Mouse (Mus musculus) intestine, postnatal 0 days (tissue): ENCODE results near the gene Rbm8a. TPM values are rescaled to one million over a fixed set of nuclear protein-coding genes. Genes with fewer than 3 reads are reported as not detected.
"Not testable (repeated sequence)": the region's sequence is repeated elsewhere in the genome, so short reads cannot be mapped to it uniquely, and the experiment has no call there.

ENCODE experiments used
- ATAC-seq: fragments of 200-750 bp; cut with Nextera tagmentation; 2 replicates; pipeline ENCODE4 v1.8.0; 2017; ENCODE audit warnings: mild to moderate bottlenecking, moderate TSS enrichment, moderate library complexity
- H3K27ac ChIP-seq: fragments of 300-500 bp; sonication (generic); 2 replicates; pipeline ENCODE4 v1.5.1; 2014; ENCODE audit warnings: mild to moderate bottlenecking, low read depth, low read length, moderate library complexity
- H3K27me3 ChIP-seq: fragments of 300-500 bp; sonication (generic); replicated peaks from 2 replicates; pipeline ENCODE4 v1.6.1; 2014; ENCODE audit warnings: low read length, mixed read lengths; ENCODE audit not compliant: control insufficient read depth, insufficient read depth
- H3K36me3 ChIP-seq: fragments of 300-500 bp; sonication (generic); 2 replicates; pipeline ENCODE4 v1.6.1; 2014; ENCODE audit warnings: mild to moderate bottlenecking, moderate library complexity; ENCODE audit not compliant: control insufficient read depth, insufficient read depth
- H3K4me1 ChIP-seq: fragments of 300-500 bp; sonication (generic); replicated peaks from 2 replicates; pipeline ENCODE4 v1.6.1; 2014; ENCODE audit warnings: antibody characterized with exemption, low read length, mixed read lengths; ENCODE audit not compliant: control insufficient read depth, insufficient read depth
- H3K4me2 ChIP-seq: fragments of 300-500 bp; sonication (generic); replicated peaks from 2 replicates; pipeline ENCODE4 v1.6.1; 2014; ENCODE audit warnings: low read depth, mild to moderate bottlenecking, moderate library complexity
- H3K4me3 ChIP-seq: fragments of 300-500 bp; sonication (generic); 2 replicates; pipeline ENCODE4 v1.5.1; 2014; ENCODE audit warnings: low read depth, low read length
- H3K9ac ChIP-seq: fragments of 300-500 bp; sonication (generic); 2 replicates; pipeline ENCODE4 v1.6.1; 2014; ENCODE audit warnings: mild to moderate bottlenecking, low read depth, low read length
- H3K9me3 ChIP-seq: fragments of 300-500 bp; sonication (generic); 2 replicates; pipeline ENCODE4 v1.6.1; 2016; ENCODE audit warnings: mixed run types; ENCODE audit not compliant: control insufficient read depth
- CTCF ChIP-seq: sonication (generic); IDR thresholded peaks from 2 replicates; pipeline ENCODE4 v1.5.1; 2016; ENCODE audit warnings: low read depth, mild to moderate bottlenecking, control low read depth, antibody characterized with exemption, moderate library complexity
- WGBS: fragments of 180-500 bp; shearing (Covaris S2); extraction: QIAGEN DNeasy Blood & Tissue Kit; methylation state at CpG from one replicate; pipeline ENCODE4 v1.1.7; 2014; 5-methylcytosine and 5-hydroxymethylcytosine counted together
- polyA plus RNA-seq: library from polyadenylated mRNA; unstranded; fragments of >200 nt; fragmentation: Nextera tagmentation; extraction: Ambion mirVana; gene quantifications from 2 replicates; pipeline ENCODE4 v1.2.1, GENCODE M21; 2015

The Rbm8a gene
- polyA plus RNA-seq, 1 experiment from 2014 or later, result 73.8 TPM

GRCm38 (mm10) chr3:96601941-96602703 is 27.6 kb upstream of the Rbm8a start:
- 42% methylated on average over 10 of the region's 10 CpGs for WGBS
- H3K9me3 ChIP-seq, result no peaks in the 10 kb centered on the region
- no peaks in the 10 kb centered on the region for H3K4me1 ChIP-seq
- H3K36me3 ChIP-seq, result no peaks in the 10 kb centered on the region
- TF ChIP-seq CTCF, result no peak
- no peak for ATAC-seq
- H3K27ac ChIP-seq, result 0 out of 2 replicates have a peak overlapping the region, but pooled peaks have one; percentile 36
- H3K4me2 ChIP-seq, result peak overlapping the region; percentile 71
- no peak overlapping the region for H3K9ac ChIP-seq
- peak overlapping the region; percentile 58 for H3K4me3 ChIP-seq
- peaks cover 31% of the 10 kb centered on the region for H3K27me3 ChIP-seq

- H3K4me2 ChIP-seq, result peak overlapping the region; percentile 71
- peak overlapping the region; percentile 11 for H3K4me3 ChIP-seq
- no peak for TF ChIP-seq CTCF
- no peak overlapping the region for H3K9ac ChIP-seq
- H3K4me1 ChIP-seq, result no peaks in the 10 kb centered on the region
- ATAC-seq, result no peak
- H3K27me3 ChIP-seq, result peaks cover 25% of the 10 kb centered on the region; the same call in 1 of the 2 replicates
- H3K27ac ChIP-seq, result 0 out of 2 replicates have a peak overlapping the region, but pooled peaks have one; percentile 0
- WGBS, result 24% methylated on average over 5 of the region's 5 CpGs
- H3K36me3 ChIP-seq, result no peaks in the 10 kb centered on the region
- no peaks in the 10 kb centered on the region for H3K9me3 ChIP-seq
Observed at GRCm38 (mm10) chr3:96602704-96603084, 27.0 kb upstream of the Rbm8a start.

- TF ChIP-seq CTCF, result no peak
- Histone ChIP-seq H3K36me3 (no peaks in the 10 kb centered on the region), H3K4me1 (no peaks in the 10 kb centered on the region), H3K9ac (no peak overlapping the region), H3K27me3 (peaks cover 23% of the 10 kb centered on the region; the same call in 1 of the 2 replicates), H3K27ac (no peak overlapping the region), H3K4me2 (peak overlapping the region; percentile 71), H3K9me3 (no peaks in the 10 kb centered on the region), H3K4me3 (no peak overlapping the region)
- ATAC-seq, result no peak
- 57% methylated on average over 5 of the region's 5 CpGs for WGBS
Observed at GRCm38 (mm10) chr3:96603311-96603710, 26.4 kb upstream of the Rbm8a start.

GRCm38 (mm10) chr3:96606007-96606406 is 23.7 kb upstream of the Rbm8a start:
- H3K27me3 ChIP-seq, H3K4me2 ChIP-seq, H3K9me3 ChIP-seq, H3K9ac ChIP-seq, ATAC-seq, H3K4me3 ChIP-seq, H3K4me1 ChIP-seq, H3K36me3 ChIP-seq, H3K27ac ChIP-seq: not testable (repeated sequence)
- 88% methylated on average over 3 of the region's 4 CpGs for WGBS

GRCm38 (mm10) chr3:96606618-96607017 is 23.1 kb upstream of the Rbm8a start:
- H3K27ac ChIP-seq, result no peak overlapping the region
- H3K4me3 ChIP-seq, result no peak overlapping the region
- H3K9me3 ChIP-seq, result no peaks in the 10 kb centered on the region
- no peaks in the 10 kb centered on the region for H3K36me3 ChIP-seq
- H3K4me1 ChIP-seq, result no peaks in the 10 kb centered on the region
- WGBS, result 91% methylated on average over 4 of the region's 4 CpGs
- H3K4me2 ChIP-seq, result no peak overlapping the region
- ATAC-seq, result no peak
- H3K9ac ChIP-seq, result no peak overlapping the region
- TF ChIP-seq CTCF, result no peak
- H3K27me3 ChIP-seq, result no peaks in the 10 kb centered on the region; the same call in 1 of the 2 replicates

GRCm38 (mm10) chr3:96617941-96618340 is 11.8 kb upstream of the Rbm8a start:
- peaks cover 25% of the 10 kb centered on the region for H3K36me3 ChIP-seq
- H3K9me3 ChIP-seq, result no peaks in the 10 kb centered on the region
- H3K9ac ChIP-seq, result no peak overlapping the region
- no peak for ATAC-seq
- TF ChIP-seq CTCF, result no peak
- H3K27ac ChIP-seq, result no peak overlapping the region
- H3K4me1 ChIP-seq, result no peaks in the 10 kb centered on the region
- no peak overlapping the region for H3K4me2 ChIP-seq
- WGBS, result 93% methylated on average over 3 of the region's 3 CpGs
- H3K27me3 ChIP-seq, result no peaks in the 10 kb centered on the region
- H3K4me3 ChIP-seq, result no peak overlapping the region
